Mouse (Mus musculus): ENCODE data around the gene 4930556J24Rik.
"Not testable (repeated sequence)": the region's sequence is repeated elsewhere in the genome, so short reads cannot be mapped to it uniquely, and the experiment has no call there.

Gene 4930556J24Rik

GRCm38 (mm10) chr11:3960901-3961300 lies 15.7 kb downstream of the 4930556J24Rik start:
- no peak for DNase-seq (ENCODE audit: low read depth, low spot score)
- Histone ChIP-seq H3K27me3 (ENCODE audit: control insufficient read depth, insufficient read depth, low read length, poor library complexity, severe bottlenecking) (no peaks in the 10 kb centered on the region; the same call in 1 of the 2 replicates), H3K36me3 (ENCODE audit: control insufficient read depth, insufficient read depth, low read length, poor library complexity, severe bottlenecking) (no peaks in the 10 kb centered on the region)

GRCm38 (mm10) chr11:3955371-3955770 lies 21.2 kb downstream of the 4930556J24Rik start:
- not testable (repeated sequence) for DNase-seq (ENCODE audit: low read depth, low spot score); H3K36me3 ChIP-seq (ENCODE audit: control insufficient read depth, insufficient read depth, low read length, poor library complexity, severe bottlenecking); H3K27me3 ChIP-seq (ENCODE audit: control insufficient read depth, insufficient read depth, low read length, poor library complexity, severe bottlenecking)

- not testable (repeated sequence) for H3K36me3 ChIP-seq (ENCODE audit: control insufficient read depth, insufficient read depth, low read length, poor library complexity, severe bottlenecking); DNase-seq (ENCODE audit: low read depth, low spot score)
Observed at GRCm38 (mm10) chr11:3954876-3955275, 21.7 kb downstream of the 4930556J24Rik start.

GRCm38 (mm10) chr11:3946386-3946785 lies 30.2 kb downstream of the 4930556J24Rik start:
- H3K36me3 ChIP-seq (ENCODE audit: control insufficient read depth, insufficient read depth, low read length, poor library complexity, severe bottlenecking): no peaks in the 10 kb centered on the region
- no peaks in the 10 kb centered on the region for H3K27me3 ChIP-seq (ENCODE audit: control insufficient read depth, insufficient read depth, low read length, poor library complexity, severe bottlenecking)
- DNase-seq (ENCODE audit: low read depth, low spot score): no peak

More at GRCm38 (mm10) chr11:3954876-3955275, 21.7 kb downstream of the 4930556J24Rik start:
- not testable (repeated sequence) for H3K27me3 ChIP-seq (ENCODE audit: control insufficient read depth, insufficient read depth, low read length, poor library complexity, severe bottlenecking)

- H3K27me3 ChIP-seq (ENCODE audit: control insufficient read depth, insufficient read depth, low read length, poor library complexity, severe bottlenecking): no peaks in the 10 kb centered on the region
- DNase-seq (ENCODE audit: low read depth, low spot score): no peak
- no peaks in the 10 kb centered on the region for H3K36me3 ChIP-seq (ENCODE audit: control insufficient read depth, insufficient read depth, low read length, poor library complexity, severe bottlenecking)
Observed at GRCm38 (mm10) chr11:3941371-3941770, 35.2 kb downstream of the 4930556J24Rik start.

GRCm38 (mm10) chr11:3937321-3937874 lies 39.2 kb downstream of the 4930556J24Rik start:
- no peaks in the 10 kb centered on the region for H3K27me3 ChIP-seq (ENCODE audit: control insufficient read depth, insufficient read depth, low read length, poor library complexity, severe bottlenecking)
- DNase-seq (ENCODE audit: low read depth, low spot score): no peak
- H3K36me3 ChIP-seq (ENCODE audit: control insufficient read depth, insufficient read depth, low read length, poor library complexity, severe bottlenecking): no peaks in the 10 kb centered on the region

GRCm38 (mm10) chr11:3936318-3936717 lies 40.3 kb downstream of the 4930556J24Rik start:
- no peaks in the 10 kb centered on the region for H3K36me3 ChIP-seq (ENCODE audit: control insufficient read depth, insufficient read depth, low read length, poor library complexity, severe bottlenecking)
- H3K27me3 ChIP-seq (ENCODE audit: control insufficient read depth, insufficient read depth, low read length, poor library complexity, severe bottlenecking): no peaks in the 10 kb centered on the region
- DNase-seq (ENCODE audit: low read depth, low spot score): no peak

- H3K36me3 ChIP-seq (ENCODE audit: control insufficient read depth, insufficient read depth, low read length, poor library complexity, severe bottlenecking): no peaks in the 10 kb centered on the region
- DNase-seq (ENCODE audit: low read depth, low spot score): no peak
- H3K27me3 ChIP-seq (ENCODE audit: control insufficient read depth, insufficient read depth, low read length, poor library complexity, severe bottlenecking): no peaks in the 10 kb centered on the region
Observed at GRCm38 (mm10) chr11:3935135-3935534, 41.4 kb downstream of the 4930556J24Rik start.

- no peaks in the 10 kb centered on the region for H3K36me3 ChIP-seq (ENCODE audit: control insufficient read depth, insufficient read depth, low read length, poor library complexity, severe bottlenecking)
- no peaks in the 10 kb centered on the region for H3K27me3 ChIP-seq (ENCODE audit: control insufficient read depth, insufficient read depth, low read length, poor library complexity, severe bottlenecking)
- no peak for DNase-seq (ENCODE audit: low read depth, low spot score)
Observed at GRCm38 (mm10) chr11:3933756-3934285, 42.8 kb downstream of the 4930556J24Rik start.

GRCm38 (mm10) chr11:3931511-3932211 lies 44.9 kb downstream of the 4930556J24Rik start, which contains the start of gene Tcn2:
TSS of gene Tcn2 (minus strand) at chr11:3932159.
- no peaks in the 10 kb centered on the region for H3K27me3 ChIP-seq (ENCODE audit: control insufficient read depth, insufficient read depth, low read length, poor library complexity, severe bottlenecking)
- peak; percentile 82 for DNase-seq (ENCODE audit: low read depth, low spot score)
- H3K36me3 ChIP-seq (ENCODE audit: control insufficient read depth, insufficient read depth, low read length, poor library complexity, severe bottlenecking): no peaks in the 10 kb centered on the region

- Histone ChIP-seq H3K36me3 (ENCODE audit: control insufficient read depth, insufficient read depth, low read length, poor library complexity, severe bottlenecking) (no peaks in the 10 kb centered on the region), H3K27me3 (ENCODE audit: control insufficient read depth, insufficient read depth, low read length, poor library complexity, severe bottlenecking) (no peaks in the 10 kb centered on the region)
- no peak for DNase-seq (ENCODE audit: low read depth, low spot score)
Observed at GRCm38 (mm10) chr11:3930931-3931330, 45.6 kb downstream of the 4930556J24Rik start.

- Histone ChIP-seq H3K36me3 (ENCODE audit: control insufficient read depth, insufficient read depth, low read length, poor library complexity, severe bottlenecking) (0 out of 2 replicates have a peak, but pooled peaks cover 1% of the 10 kb centered on the region), H3K27me3 (ENCODE audit: control insufficient read depth, insufficient read depth, low read length, poor library complexity, severe bottlenecking) (no peaks in the 10 kb centered on the region)
- DNase-seq (ENCODE audit: low read depth, low spot score): no peak
Observed at GRCm38 (mm10) chr11:3930019-3930418, 46.6 kb downstream of the 4930556J24Rik start.

GRCm38 (mm10) chr11:3925916-3926315 lies 50.7 kb downstream of the 4930556J24Rik start:
- Histone ChIP-seq H3K27me3 (ENCODE audit: control insufficient read depth, insufficient read depth, low read length, poor library complexity, severe bottlenecking) (no peaks in the 10 kb centered on the region; the same call in 1 of the 2 replicates), H3K36me3 (ENCODE audit: control insufficient read depth, insufficient read depth, low read length, poor library complexity, severe bottlenecking) (0 out of 2 replicates have a peak, but pooled peaks cover 1% of the 10 kb centered on the region)
- no peak for DNase-seq (ENCODE audit: low read depth, low spot score)

- H3K27me3 ChIP-seq (ENCODE audit: control insufficient read depth, insufficient read depth, low read length, poor library complexity, severe bottlenecking): peaks cover 2% of the 10 kb centered on the region; the same call in 1 of the 2 replicates
- H3K36me3 ChIP-seq (ENCODE audit: control insufficient read depth, insufficient read depth, low read length, poor library complexity, severe bottlenecking): 0 out of 2 replicates have a peak, but pooled peaks cover 1% of the 10 kb centered on the region
- no peak for DNase-seq (ENCODE audit: low read depth, low spot score)
Observed at GRCm38 (mm10) chr11:3922731-3923130, 53.8 kb downstream of the 4930556J24Rik start.

- Histone ChIP-seq H3K36me3 (ENCODE audit: control insufficient read depth, insufficient read depth, low read length, poor library complexity, severe bottlenecking) (0 out of 2 replicates have a peak, but pooled peaks cover 1% of the 10 kb centered on the region), H3K27me3 (ENCODE audit: control insufficient read depth, insufficient read depth, low read length, poor library complexity, severe bottlenecking) (peaks cover 2% of the 10 kb centered on the region; the same call in 1 of the 2 replicates)
- DNase-seq (ENCODE audit: low read depth, low spot score): no peak
Observed at GRCm38 (mm10) chr11:3922115-3922514, 54.5 kb downstream of the 4930556J24Rik start.

Measured in splenic B cell, adult 2 months (primary cell).